ENCODE assay signal across 1 mouse cellular context in genomic region chr3:115953088-115953487, GRCm38 (mm10).
A peak's percentile ranks its signal among the peaks of the same experiment; 100 is the strongest.
TF ChIP-seq lines count a peak whose summit lies in the region.

No protein-coding gene starts in this region.

TF ChIP-seq in CH12.LX, 34 proteins besides CTCF, POLR2A, EP300 and RAD21:
- TF ChIP-seq MXI1 (IDR thresholded peaks at IDR 0.05; ENCODE audit: low read depth, low read length) (no peak), MEF2A (IDR thresholded peaks at IDR 0.05; ENCODE audit: borderline replicate concordance, low read depth, low read length) (peak; percentile 87; the same call in 1 of the 2 replicates), ZKSCAN1 (IDR thresholded peaks at IDR 0.05; ENCODE audit: borderline replicate concordance, low read depth, low read length) (no peak), NRF1 (IDR thresholded peaks at IDR 0.05; ENCODE audit: low read depth, low read length) (no peak), RCOR1 (conservative IDR thresholded peaks at IDR 0.05; ENCODE audit: low read depth, low read length) (0 out of 2 replicates have a peak, but pooled peaks have one; percentile 55), PAX5 (IDR thresholded peaks at IDR 0.05; ENCODE audit: low read length) (no peak), JUND (conservative IDR thresholded peaks at IDR 0.05; ENCODE audit: low read depth, low read length) (no peak), UBTF (IDR thresholded peaks at IDR 0.05; ENCODE audit: low read depth, low read length) (no peak), KAT2A (IDR thresholded peaks at IDR 0.05; ENCODE audit: insufficient replicate concordance, low read length) (peak; percentile 85), POLR2AphosphoS2 (IDR thresholded peaks at IDR 0.05; ENCODE audit: low read depth, low read length) (no peak), USF1 (IDR thresholded peaks at IDR 0.05; ENCODE audit: low read depth, low read length) (no peak), JUN (IDR thresholded peaks at IDR 0.05; ENCODE audit: insufficient read depth, low read depth, low read length) (no peak), MAX (IDR thresholded peaks at IDR 0.05; ENCODE audit: low read length) (no peak), TCF12 (IDR thresholded peaks at IDR 0.05; ENCODE audit: low read depth, low read length) (peak; percentile 70; the same call in 1 of the 2 replicates), CHD1 (IDR thresholded peaks at IDR 0.05; ENCODE audit: low read depth, low read length) (no peak), MAZ (IDR thresholded peaks at IDR 0.05; ENCODE audit: low read depth, low read length) (peak; percentile 63; the same call in 1 of the 2 replicates), ELF1 (IDR thresholded peaks at IDR 0.05; ENCODE audit: low read depth, low read length) (no peak), ZC3H11A (IDR thresholded peaks at IDR 0.05; ENCODE audit: low read depth, low read length) (no peak), HCFC1 (IDR thresholded peaks at IDR 0.05; ENCODE audit: low read depth, low read length) (no peak), USF2 (conservative IDR thresholded peaks at IDR 0.05; ENCODE audit: low read depth, low read length) (no peak), IRF4 (IDR thresholded peaks at IDR 0.05; ENCODE audit: low read depth, low read length) (peak; percentile 93), MYC (IDR thresholded peaks at IDR 0.05; ENCODE audit: low read depth, low read length) (no peak), TBP (conservative IDR thresholded peaks at IDR 0.05; ENCODE audit: low read depth, low read length) (no peak), SIN3A (IDR thresholded peaks at IDR 0.05; ENCODE audit: low read length) (0 out of 2 replicates have a peak, but pooled peaks have one; percentile 15), BHLHE40 (IDR thresholded peaks at IDR 0.05; ENCODE audit: low read depth, low read length) (peak; percentile 84), ETS1 (conservative IDR thresholded peaks at IDR 0.05; ENCODE audit: low read depth, low read length) (peak; percentile 83), ZNF384 (IDR thresholded peaks at IDR 0.05; ENCODE audit: low read depth, low read length) (peak; percentile 13; the same call in 1 of the 2 replicates), GABPA (IDR thresholded peaks at IDR 0.05; ENCODE audit: insufficient replicate concordance, low read depth, low read length) (no peak), MAFK (IDR thresholded peaks at IDR 0.05; ENCODE audit: insufficient replicate concordance, low read length) (peak; percentile 87), E2F4 (IDR thresholded peaks at IDR 0.05; ENCODE audit: insufficient replicate concordance, low read depth, low read length) (no peak), ZMIZ1 (IDR thresholded peaks at IDR 0.05; ENCODE audit: low read depth, low read length) (no peak), CHD2 (IDR thresholded peaks at IDR 0.05; ENCODE audit: low read length) (peak; percentile 49; the same call in 1 of the 2 replicates), SMC3 (IDR thresholded peaks at IDR 0.05; ENCODE audit: low read depth, low read length) (no peak; the same call in 1 of the 2 replicates), NELFE (IDR thresholded peaks at IDR 0.05; ENCODE audit: low read depth, low read length) (no peak)
